Mouse (Mus musculus) heart, postnatal 0 days (tissue): Measurements from ENCODE around the gene Gm6020.

Experiments used
- CTCF ChIP-seq: IDR thresholded peaks from 2 replicates; pipeline ENCODE4 v1.5.1; 2016; ENCODE audit warnings: antibody characterized with exemption, control low read depth, low read depth
- EP300 ChIP-seq: IDR thresholded peaks from 2 replicates; pipeline ENCODE4 v1.6.1; 2016; ENCODE audit warnings: antibody characterized with exemption, low read depth

- TF ChIP-seq EP300: no peak
- no peak for TF ChIP-seq CTCF
These were observed 15.6 kb downstream of the Gm6020 start for GRCm38 (mm10) chr19:61199316-61199715.
